Mouse (Mus musculus): Measurements from ENCODE around the gene Ssrp1.

GRCm38 (mm10) chr2:85006600-85006999 lies 30.4 kb upstream of the Ssrp1 start:
- no peak for TF ChIP-seq TCF12 (IDR thresholded peaks at IDR 0.05; ENCODE audit: low read depth, low read length)
- TF ChIP-seq POLR2A (IDR thresholded peaks at IDR 0.05; ENCODE audit: control insufficient read depth in 1 of 2, insufficient read depth in 1 of 2, low read depth in 1 of 2, low read length in 2 of 2, poor library complexity in 1 of 2), result no peak
- no peak for TF ChIP-seq CTCF (IDR thresholded peaks at IDR 0.05 in 2 of 3, conservative IDR thresholded peaks at IDR 0.05 in 1 of 3; ENCODE audit: control insufficient read depth in 1 of 3, insufficient read depth in 1 of 3, low read depth in 2 of 3, low read length in 3 of 3, poor library complexity in 1 of 3, severe bottlenecking in 1 of 3)
- no peak for TF ChIP-seq ELF1 (IDR thresholded peaks at IDR 0.05; ENCODE audit: low read depth, low read length)
- TF ChIP-seq BHLHE40 (IDR thresholded peaks at IDR 0.05; ENCODE audit: borderline replicate concordance, low read depth, low read length), result no peak
- TF ChIP-seq GATA1 (IDR thresholded peaks at IDR 0.05; ENCODE audit: low read depth, low read length), result no peak
- TF ChIP-seq MEF2A (IDR thresholded peaks at IDR 0.05; ENCODE audit: extremely low read depth, insufficient replicate concordance, low read depth, low read length, poor library complexity, severe bottlenecking), result no peak
- no peak for TF ChIP-seq GABPA (IDR thresholded peaks at IDR 0.05; ENCODE audit: low read depth, low read length)
- no peak for TF ChIP-seq EP300 (IDR thresholded peaks at IDR 0.05; ENCODE audit: low read depth in 1 of 2, low read length in 2 of 2)
- TF ChIP-seq USF1 (IDR thresholded peaks at IDR 0.05; ENCODE audit: low read depth, low read length), result no peak
